Mouse (Mus musculus) thymus, postnatal 36 days (tissue): ENCODE results near the gene Prkcb.
"Not testable (repeated sequence)": the region's sequence is repeated elsewhere in the genome, so short reads cannot be mapped to it uniquely, and the experiment has no call there.

Experiments used
- DNase-seq, 2 experiments: peaks; one replicate each; pipeline ENCODE4 v3.0.0; 2022; ENCODE audit warnings: mixed read lengths in 2 of 2

Prkcb gene

DNA sequence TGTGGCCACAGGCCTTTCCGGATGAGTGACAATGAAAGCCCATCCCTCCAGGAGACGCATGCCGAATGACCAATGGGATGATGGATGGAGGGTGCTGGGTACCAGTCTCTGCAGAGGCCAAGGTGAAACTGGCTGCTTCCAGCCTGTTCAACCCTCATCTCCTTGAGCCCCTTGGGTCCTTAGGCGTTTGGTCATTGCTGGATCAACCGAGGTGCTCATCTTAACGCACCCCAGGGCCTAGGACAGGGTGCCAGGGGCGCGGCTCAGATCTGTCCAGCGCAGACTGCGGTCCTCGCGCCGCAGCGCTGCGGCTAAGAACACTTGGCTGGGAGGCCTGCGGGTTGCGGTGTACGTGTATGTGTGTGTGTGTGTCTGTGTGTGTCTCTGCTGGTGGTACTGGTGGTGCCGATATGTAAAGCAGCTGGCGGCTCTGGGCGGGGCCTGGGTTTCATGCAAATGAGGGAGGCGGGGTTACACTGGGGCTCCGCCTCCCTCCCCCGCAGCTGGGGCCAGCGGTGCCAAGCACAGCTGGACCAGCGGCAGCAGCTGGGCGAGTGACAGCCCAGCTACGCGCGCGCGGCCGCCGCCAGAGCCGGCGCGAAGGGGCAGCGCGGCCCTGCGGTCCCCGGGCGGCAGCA is at the start of gene Prkcb:
Gene Prkcb (plus strand): TSS at position 147 of the 638 bp plus-strand sequence.
- DNase-seq, result peak; percentile 93 to 94

DNA sequence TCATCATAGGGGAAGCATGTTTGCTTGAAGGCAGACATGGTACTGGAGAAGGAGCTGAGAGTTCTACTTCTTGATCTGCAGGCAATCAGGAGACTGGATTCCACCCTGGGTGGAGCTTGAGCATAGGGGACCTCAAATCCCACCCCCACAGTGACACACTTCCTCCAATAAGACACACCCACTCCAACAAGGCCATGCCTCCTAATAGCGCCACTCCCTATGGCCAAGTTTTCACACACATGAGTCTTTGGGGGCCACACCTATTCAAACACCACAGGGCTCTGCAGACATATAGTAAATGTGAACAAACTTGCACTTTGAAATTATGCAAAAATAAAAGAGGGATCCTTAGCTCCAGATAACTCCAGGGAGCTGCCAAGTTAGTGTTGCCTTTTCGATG is 49.6 kb upstream of the Prkcb start:
- no peak for DNase-seq

DNA sequence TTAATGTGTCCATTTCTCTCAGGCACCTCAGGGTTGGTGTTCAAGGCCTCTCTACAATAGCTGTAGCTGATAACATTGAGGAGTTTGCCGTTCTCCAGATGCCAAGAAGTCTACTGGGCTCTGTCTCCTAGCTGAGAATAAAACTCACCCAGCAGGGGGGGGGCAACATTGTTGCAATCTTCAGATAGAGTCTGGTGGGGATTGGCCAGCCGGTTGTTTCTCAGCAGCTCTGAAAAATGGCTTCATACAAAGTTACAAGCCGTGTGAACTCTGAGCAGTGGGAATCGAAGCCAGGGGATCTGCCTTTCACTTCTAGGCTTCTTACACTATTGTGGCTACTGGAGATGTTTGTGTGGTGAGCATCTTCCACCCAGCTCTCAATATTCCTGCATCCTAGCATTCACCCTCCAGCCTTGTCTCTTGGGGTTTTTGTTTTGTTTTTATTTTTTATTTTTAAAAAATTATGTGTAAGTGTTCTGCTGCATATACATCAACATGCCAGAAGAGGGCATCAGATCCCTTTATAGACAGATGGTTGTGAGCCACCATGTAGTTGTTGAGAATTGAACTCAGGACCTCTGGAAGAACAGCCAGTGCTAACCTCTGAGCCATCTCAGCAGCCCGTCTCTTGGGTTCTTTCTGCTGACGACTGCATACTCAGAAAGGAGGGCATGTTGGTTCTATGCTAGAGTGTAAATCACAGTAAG is 48.0 kb upstream of the Prkcb start:
- DNase-seq, result no peak

DNA sequence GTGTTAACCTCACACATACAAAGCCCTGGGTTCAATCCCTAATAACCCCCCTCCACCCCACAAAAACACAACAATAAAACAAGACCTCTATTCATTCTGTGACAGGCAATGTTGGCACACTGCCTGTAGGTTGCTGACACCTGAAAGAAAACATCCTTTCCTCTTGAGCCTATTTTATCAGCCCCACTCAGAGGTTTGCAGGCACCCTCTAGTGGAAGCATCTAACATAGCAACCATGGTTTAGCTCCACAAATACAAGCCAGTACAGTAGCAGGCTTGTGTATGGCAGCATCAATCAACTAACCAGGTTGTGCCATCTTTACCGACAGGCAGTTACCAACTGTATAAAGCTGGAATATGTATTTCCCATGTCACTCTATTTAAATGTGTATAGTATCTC is 46.3 kb upstream of the Prkcb start:
- DNase-seq, result peak; percentile 39 to 47

DNA sequence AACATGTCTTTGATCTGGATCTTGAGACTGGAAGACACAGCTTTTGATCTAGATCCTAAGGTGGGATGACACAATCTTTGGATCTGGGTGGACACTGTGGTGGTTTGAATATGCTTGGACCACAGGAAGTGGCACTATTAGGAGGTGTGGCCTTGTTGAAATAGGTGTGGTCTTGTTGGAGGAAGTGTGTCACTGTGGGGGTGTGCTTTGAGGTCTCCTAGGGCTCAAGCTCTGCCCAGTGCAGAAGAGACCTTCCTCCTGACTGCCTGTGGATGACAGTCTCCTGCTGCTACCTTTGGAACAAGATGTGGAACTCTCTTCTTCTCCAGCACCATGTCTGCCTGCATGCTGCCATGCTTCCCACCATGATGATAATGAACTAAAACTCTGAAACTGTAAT is 45.8 kb upstream of the Prkcb start:
- not testable (repeated sequence) for DNase-seq

DNA sequence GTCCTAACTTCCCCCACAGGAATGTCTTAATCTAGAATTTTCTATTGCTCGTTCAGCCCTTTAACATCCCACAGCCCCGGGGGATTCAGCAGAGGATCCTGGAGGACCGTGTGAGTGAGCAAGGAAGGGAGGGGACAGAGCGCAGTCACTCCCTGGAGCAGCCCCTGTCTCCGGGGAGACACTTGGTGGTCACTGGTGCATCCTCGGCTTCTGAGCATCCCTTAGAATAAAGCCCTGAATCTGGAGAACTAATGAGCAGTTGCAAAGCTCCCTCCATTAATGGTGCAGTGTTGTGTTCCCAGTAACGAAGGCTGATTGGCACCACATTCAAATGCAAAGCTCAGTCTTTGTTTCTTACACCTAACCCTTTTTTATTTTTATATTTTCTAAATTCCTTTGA is 44.4 kb upstream of the Prkcb start:
- DNase-seq, result no peak

DNA sequence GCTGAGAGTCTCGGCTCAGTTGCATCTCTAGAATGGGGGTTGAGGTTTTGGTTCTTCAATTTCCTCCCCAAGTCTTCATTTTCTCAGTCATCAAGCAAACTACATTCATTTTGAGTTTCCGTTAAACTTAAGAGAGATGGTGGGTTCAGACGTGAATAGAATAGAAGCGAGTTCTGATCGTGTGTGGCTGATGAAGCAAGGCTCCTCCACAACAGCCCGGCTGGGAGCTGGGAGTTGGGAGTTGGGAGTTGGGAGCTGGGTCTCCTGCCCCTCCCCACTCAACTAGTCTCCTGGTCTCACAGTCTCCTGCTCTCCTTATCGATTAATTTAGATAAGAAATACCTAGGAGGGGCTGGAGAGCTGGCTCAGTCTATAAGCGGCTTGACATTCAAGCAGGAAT is 44.0 kb upstream of the Prkcb start:
- DNase-seq, result no peak

DNA sequence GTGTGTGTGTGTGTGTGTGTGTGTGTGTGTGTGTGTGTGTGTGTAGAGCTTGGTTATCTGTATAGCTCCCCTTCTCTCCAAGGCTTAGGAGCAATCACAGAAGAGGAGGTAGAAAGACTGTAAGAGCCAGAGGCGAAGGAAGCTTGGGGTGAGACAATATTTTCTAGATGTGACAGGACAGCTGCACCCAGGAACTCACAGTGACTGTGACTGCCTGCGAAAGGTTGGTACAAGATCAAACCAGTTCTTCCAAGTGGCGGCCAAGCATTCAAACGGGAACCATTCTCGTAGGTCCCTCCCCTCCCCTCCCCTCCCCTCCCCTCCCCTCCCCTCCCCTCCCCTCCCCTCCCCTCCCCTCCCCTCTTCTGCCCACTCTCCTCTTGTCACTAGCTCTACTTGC is 42.6 kb upstream of the Prkcb start:
- DNase-seq, result no peak

DNA sequence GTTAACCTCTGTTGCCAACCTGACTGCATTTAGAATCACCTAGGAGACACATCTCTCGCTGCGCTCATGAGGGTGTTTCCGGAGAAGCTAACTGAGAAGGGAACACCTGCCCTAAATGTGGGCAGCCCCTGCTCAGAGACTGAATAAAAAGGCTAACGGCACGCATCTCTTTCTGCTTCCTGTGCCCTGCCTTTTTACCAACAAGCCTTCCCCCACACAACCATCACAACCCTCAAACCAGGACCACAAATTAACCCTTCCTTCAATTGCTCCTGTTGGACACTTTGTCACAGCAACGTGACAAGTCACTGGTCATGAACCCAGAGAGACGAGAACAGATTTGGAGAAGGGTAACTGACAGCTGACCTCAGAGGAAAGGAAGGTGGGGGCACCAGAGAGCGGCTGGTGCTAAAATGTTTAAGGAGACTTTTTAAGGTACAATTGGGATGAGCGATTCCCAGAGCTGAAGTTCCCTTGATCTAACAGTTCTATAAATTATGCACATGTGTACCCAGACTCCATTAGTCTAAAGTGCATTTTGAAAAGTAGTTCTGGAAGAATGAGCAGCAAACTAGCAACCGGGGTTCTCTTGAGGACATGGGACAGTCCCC is 41.2 kb upstream of the Prkcb start:
- peak; percentile 40 to 60 for DNase-seq

DNA sequence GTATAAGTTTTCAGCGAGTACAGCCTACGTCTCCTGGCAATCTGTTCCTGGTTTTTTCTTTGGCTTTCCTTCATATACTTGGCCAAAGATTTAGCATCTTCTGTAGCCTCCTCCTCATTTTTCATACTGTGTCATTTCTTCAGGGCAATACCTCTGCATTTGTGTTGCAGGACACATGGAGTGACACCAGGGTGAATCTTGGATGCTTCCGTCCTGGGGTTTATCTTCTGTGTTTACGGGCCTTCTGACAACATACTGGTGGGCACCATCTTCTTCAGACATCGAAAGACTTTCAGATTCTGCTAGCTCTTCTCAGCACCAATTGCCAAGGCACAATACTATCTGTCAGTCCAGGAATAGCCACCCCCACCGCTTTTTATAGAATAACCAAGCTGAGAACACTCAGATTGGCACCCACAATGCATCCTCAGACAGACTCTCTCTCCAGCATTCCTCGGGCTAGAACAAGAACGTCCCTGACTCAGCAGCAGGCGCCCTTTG is 39.2 kb upstream of the Prkcb start:
- DNase-seq, result no peak

DNA sequence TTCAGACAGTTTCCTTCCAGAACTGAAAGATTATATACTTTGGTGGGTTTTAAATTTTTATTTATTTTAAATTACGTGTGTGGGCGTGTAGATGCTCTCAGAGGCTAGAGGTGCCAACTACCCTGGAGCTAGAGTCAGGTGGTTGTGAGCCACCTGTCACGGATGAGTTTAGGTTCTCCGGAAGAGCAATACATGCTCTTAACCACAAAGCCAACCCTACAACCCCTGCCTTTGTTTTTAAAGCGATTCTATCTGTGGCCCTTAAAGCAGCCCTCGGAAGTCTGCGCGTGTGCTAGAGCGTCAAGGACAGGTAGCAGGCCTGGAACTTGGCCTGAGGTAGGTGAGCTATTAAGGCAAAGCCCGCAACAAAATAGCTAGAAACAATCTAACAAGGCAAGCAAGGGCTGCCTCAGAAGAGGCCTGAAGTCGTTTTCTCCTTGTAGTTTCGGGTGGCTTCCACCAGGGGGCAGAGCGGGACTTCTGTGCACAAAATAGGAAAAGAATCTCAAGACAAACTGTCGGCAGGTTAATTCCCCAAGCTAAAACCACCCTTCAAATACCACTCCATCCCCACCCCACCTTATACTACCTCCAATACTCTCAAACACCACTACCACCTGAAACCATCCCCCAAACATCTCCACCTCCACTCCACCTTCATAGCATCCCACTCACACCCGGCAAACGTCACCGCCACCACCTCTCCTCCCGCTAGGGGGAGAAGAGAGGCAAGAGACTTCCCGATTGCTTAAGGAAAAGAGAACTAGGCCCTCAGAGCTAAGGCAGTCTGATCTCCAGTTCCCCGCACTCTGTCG is 37.1 kb upstream of the Prkcb start:
- peak; percentile 86 to 87 for DNase-seq

DNA sequence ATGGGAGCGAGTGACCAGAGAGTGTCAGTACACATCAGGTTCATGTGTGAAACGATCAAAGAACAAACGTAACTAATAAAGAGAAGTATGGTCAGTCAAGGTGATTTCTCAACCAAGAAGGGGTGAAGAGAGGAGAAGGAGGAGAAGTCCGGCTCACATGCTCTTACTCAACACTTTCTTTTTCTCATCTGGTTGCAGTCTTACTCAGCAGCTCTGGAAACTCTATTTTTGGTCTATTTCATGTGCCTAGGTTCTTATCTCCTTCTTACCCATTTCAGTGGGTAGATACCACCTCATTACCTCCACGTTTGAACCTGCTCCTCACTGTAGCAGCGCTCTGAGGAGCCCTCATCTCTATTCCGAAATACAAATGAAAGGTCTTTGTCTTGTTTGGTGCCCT is 31.8 kb upstream of the Prkcb start:
- DNase-seq, result no peak

DNA sequence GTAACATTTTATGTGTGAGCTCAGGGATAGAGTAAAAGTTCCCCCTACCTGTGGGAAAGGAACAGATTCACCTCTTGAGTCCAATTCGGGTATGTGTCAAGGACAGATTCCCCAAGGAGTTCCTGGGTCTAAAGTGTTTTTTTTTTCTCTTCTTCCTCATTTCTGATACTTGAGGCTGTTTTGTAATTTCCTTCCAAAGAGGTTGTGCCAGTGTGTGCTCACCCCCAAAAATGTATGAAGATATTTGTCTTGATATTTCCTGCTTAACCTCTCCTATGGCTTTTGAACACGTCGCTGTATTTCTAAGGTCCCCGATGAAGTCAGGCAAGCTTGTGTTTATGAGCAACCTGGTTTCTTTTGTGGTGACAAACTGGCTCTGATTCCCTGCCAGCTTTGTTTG is 30.0 kb upstream of the Prkcb start:
- no peak for DNase-seq

DNA sequence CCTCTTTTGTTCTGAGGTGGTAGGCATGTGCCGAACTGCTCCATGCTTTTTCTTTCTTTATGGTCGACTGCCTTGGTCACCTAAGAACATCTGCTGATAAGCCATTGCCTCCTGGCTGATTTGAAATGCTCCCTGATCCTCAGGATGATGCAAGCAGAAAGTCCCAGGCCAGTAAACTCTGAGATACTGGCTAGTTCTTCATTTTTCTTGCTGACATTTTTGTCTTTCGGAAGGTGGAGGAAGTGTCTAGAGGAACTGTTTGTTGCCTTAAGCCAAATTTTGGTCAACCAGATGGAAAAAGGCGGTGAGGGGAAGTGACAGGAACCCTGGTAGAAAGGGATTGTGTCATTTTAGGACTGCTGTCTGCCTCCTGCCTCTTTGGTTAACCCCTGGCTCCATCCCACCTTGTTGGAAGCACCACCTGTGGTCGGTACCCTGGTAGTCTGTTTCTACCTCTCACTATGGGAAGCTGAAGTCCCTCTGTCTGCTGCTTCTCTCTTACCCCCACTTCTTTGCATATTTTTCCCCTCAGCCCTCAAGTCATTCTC is 28.4 kb upstream of the Prkcb start:
- no peak for DNase-seq

DNA sequence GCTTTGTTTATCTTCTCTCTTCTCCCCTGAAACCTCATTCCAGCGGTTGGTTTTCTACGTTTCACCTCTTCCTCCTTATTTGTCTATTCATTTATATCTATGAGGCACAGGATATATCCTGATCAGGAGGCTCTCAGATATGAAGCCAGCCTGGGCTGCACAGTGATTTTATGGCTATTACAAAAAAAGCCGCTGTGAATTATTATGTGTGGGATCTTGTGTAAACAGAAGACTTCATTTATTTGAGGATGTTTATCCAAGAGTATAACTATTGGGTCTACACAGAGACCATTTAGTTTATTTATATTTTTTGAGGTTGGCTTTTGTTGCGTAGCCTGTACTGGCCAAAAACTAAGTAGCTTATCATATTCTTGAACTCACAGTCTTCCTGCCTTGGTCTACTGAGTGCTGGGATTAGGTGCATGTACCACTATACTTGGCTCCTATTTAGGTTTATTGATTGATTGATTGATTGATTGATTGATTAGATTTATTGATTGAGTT is 19.5 kb upstream of the Prkcb start:
- no peak for DNase-seq

DNA sequence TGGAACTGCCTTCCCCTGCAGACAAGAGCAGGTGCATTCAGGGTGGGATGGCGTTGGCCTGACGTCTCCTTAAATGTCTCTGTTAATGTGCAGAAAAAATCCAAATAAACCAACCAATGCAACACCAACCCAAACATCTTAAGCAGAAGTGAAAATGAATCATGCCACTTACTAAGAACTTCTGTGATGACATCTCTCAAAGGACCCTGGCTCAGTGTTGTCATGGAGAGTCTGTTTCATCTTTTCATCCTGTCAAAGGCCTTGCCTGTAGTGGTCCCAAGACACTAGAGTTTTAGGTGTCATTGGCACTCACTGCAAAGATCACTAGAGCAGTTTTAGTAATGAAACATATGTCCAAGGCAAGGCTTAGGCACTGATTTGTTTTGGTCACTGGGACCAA is 16.2 kb upstream of the Prkcb start:
- DNase-seq, result no peak

DNA sequence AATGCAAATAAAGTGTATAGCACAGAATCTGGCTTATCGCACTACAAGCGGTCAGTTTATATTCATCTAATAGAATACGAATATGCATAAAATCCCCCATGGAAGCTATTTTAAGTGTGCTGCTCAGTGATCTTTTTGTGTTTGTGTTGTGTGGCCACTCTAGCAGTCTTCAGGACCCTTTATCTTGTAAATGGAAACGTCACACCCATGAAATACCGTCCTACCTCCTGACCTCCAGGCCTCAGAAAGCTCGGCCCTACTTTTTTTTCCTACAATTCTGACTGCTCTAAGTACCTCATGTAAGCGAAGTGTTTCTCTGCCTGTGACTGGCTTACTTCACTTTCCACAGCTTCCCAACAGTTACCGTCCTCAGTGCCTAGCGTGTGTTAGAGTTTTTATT is 9.0 kb upstream of the Prkcb start:
- no peak for DNase-seq

DNA sequence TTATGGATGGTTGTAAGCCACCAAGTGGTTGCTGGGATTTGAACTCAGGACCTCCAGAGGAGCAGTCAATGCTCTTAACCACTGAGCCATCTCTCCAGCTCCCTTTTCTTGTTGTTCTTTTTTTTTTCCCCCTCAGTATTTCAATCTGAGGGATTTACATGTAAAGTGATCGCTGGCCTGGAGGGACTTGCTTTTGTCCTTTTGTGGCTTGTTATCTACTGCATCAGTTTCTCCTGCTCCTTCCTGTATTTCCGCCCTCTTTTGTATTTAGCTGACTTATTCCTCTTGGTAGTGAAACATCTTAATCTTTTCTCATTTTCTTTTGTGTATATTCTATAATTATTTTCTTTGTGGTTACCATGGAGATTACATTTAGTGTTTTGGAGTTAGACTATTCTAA is 8.2 kb upstream of the Prkcb start:
- DNase-seq, result no peak

DNA sequence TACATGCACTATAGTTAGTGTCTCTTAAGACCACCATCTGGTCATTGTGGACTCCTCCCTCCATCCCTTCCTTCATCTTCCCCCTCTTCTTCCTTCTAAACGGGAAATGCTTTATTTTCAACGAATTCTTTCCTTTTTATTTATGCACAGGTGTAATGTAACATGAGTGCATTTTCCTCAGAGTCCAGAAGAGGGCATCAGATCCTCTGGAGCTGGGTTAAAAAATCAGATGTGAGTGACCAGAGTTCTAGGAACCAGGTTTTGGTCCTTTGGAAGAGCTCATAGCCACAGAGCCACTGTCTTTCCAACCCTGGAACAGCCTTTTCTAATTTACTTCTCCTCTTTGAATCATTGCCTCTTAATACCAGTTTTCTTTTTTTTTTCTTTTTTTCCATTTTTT is 6.0 kb upstream of the Prkcb start:
- DNase-seq, result no peak

DNA sequence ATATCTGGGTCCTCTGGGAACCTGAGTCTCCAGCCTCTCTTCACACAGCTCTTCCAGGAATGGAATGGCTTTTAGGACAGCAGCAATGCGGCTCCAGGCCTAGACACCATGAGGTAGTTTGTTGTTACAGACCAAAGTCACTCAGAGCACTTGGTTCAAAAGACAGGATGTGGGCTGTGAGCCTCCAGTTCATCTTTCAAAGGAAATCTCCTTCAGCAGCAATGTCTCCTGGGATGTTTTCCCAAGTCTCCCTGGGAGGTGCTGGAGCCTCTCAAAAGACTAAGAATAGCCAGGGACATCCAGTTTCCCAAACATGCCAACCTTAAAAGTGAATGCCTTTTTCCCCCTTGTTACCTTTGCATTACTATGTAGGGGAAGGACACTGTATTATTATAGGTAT is 1.3 kb upstream of the Prkcb start:
- peak; percentile 43 to 50 for DNase-seq

DNA sequence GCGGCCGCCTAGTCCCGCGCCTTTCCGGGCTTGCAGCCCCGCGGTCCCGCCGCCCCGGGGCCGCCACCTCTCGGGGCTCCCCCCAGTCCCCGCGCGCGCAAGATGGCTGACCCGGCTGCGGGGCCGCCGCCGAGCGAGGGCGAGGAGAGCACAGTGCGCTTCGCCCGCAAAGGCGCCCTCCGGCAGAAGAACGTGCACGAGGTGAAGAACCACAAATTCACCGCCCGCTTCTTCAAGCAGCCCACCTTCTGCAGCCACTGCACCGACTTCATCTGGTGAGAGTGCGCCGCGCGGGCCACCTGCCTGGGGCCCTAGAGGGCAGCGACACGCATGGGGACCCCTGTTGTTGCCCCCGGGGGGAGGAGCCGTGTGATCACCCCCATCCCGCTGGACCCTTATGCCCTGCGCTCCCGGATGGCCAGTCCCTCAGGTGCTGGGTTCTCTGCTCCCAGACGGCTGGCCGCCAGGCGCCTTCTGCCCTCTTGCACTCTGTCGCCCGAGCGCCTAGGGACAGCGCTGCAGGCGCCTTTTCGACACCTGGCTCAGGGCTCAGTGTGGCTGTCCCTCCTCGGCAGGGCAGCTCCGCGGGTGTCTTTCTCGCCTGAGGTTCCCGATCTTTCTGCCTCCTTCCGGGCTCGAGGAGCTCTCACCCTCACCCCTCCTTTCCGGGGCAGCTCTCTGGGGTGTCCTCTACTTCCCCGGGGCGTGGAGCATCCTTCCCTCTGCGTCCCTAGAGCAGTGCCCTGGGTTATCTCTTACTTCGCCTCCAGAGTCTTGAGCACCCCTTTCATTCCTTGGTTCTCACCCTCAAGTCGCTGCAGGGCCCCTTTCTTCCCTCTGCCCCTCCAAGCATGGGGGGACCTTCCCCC is 926 bp downstream of the Prkcb start:
- peak; percentile 75 to 80 for DNase-seq

DNA sequence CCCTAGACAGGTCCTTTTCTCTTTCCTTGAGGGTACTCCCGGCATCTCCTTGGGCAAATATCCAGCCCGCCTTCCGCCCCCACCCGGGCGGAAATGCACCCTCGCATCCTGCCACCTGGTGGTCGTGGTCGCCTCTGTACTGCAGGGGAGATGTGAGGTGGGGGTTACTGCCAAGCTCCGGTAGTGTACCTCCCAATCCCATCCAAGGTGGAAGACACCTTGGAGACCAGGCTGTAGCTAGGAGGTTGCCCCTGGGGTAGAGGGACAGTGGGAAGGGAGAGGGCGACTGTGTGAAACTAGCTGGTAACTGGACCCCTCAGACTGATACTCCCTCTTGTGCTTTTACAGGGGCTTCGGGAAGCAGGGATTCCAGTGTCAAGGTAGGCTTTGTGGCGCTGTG is 1.6 kb downstream of the Prkcb start:
- DNase-seq, result peak; percentile 89 to 90
